Comparison of ENCODE assay signal across 9 mouse cellular contexts in genomic region chr10:107858684-107859083, GRCm38 (mm10). TPM values are rescaled to one million over a fixed set of nuclear protein-coding genes. Genes with fewer than 3 reads are reported as not detected.
DNase-seq lines count a peak whose midpoint lies in the region; TF ChIP-seq lines count a peak whose summit lies in the region.
"Had no signal": no experiment of that assay in that cellular context is flagged by ENCODE, and none has a peak within 500 bp of the region (broad histone marks: within the 10 kb centered on the region; RNA-seq: fewer than 3 reads in every experiment).

No protein-coding gene starts in this region.

- 20% methylated on average over 7 of the region's 7 CpGs for WGBS in cerebellum, adult 2 months

- no peaks in the 10 kb centered on the region for H3K27me3 ChIP-seq in cerebellum, adult 2 months (ENCODE audit: control insufficient read depth, insufficient read depth, low read length)
- H3K27me3 ChIP-seq: stomach, embryonic 15.5 days had no signal

- H3K4me3 ChIP-seq in cerebellum, adult 2 months (replicated peaks; ENCODE audit: insufficient read depth, low read depth, low read length): no peak overlapping the region
- H3K4me3 ChIP-seq: stomach, embryonic 15.5 days had no signal

- no peak overlapping the region for H3K27ac ChIP-seq in cerebellum, adult 2 months (ENCODE audit: insufficient read depth, low read length)
- H3K27ac ChIP-seq: stomach, embryonic 15.5 days had no signal

- TF ChIP-seq CTCF in cerebellum, adult 2 months (IDR thresholded peaks at IDR 0.05; ENCODE audit: borderline replicate concordance, insufficient read depth, low read depth, low read length): peak; percentile 48; the same call in 1 of the 2 replicates

- peak in 1 of 2 experiments; percentile 6 for DNase-seq in cerebellum, adult 2 months
- no peak for DNase-seq in cerebellum, adult 9-11 months
- peak; percentile 78 for DNase-seq in 416B (ENCODE audit: low read depth)
- DNase-seq in brain, adult 2 months (ENCODE audit: low read depth, low spot score): peak; percentile 71
- DNase-seq in frontal cortex, postnatal 10 days (ENCODE audit: low spot score in 2 of 2): peak; percentile 5 to 15
- DNase-seq in kidney, postnatal 4 days: peak; percentile 20 to 40
- peak; percentile 23 for DNase-seq in lung, postnatal 25 days (ENCODE audit: low spot score)
- DNase-seq in thymus, postnatal 14 days: peak; percentile 42

- TF ChIP-seq POLR2A in cerebellum, adult 2 months (IDR thresholded peaks at IDR 0.05; ENCODE audit: borderline replicate concordance, insufficient read depth, low read length): no peak

- H3K4me1 ChIP-seq in cerebellum, adult 2 months (ENCODE audit: control insufficient read depth, insufficient read depth, low read length): no peaks in the 10 kb centered on the region
- H3K4me1 ChIP-seq: stomach, embryonic 15.5 days had no signal

RNA-seq across cellular contexts. Expression of gene Otogl, which starts 53.2 kb away (rescaled TPM):
- polyA plus RNA-seq in cerebellum, adult 2 months (2012; rRNA removed): 0.03 and 0.05 TPM in 2 replicates
